Mouse (Mus musculus) liver, embryonic 14.5 days (tissue): ENCODE data around the gene Smok2b.
"Not testable (repeated sequence)": the region's sequence is repeated elsewhere in the genome, so short reads cannot be mapped to it uniquely, and the experiment has no call there.

Experiments
- CTCF ChIP-seq: IDR thresholded peaks from 2 replicates; pipeline ENCODE4 v1.5.1; 2016; ENCODE audit warnings: antibody characterized with exemption, low read depth, control low read depth
- EP300 ChIP-seq: IDR thresholded peaks from 2 replicates; pipeline ENCODE4 v1.6.1; 2016; ENCODE audit warnings: antibody characterized with exemption, low read depth

GRCm38 (mm10) chr17:13205247-13205646 is 24.8 kb upstream of the Smok2b start:
- TF ChIP-seq CTCF, EP300: not testable (repeated sequence)
